Mouse (Mus musculus) forebrain, embryonic 10.5 days (tissue): ENCODE measurements at regions not wholly inside any gene's neighbourhood (a gene's known extent, or its start where the extent isn't known, plus 50 kb on each side); places are given as distances from the start of the nearest gene placed in this dataset.

Experiments used
- DNase-seq: peaks from one replicate; pipeline ENCODE4 v3.0.0-alpha.2; 2017; ENCODE audit warnings: low spot score; ENCODE audit errors: extremely low spot score
- H3K27ac ChIP-seq: fragments of 300-500 bp; sonication (generic); 2 replicates; pipeline ENCODE4 v1.5.1; 2016; ENCODE audit warnings: mild to moderate bottlenecking
- H3K27me3 ChIP-seq: fragments of 300-500 bp; sonication (generic); 2 replicates; pipeline ENCODE4 v1.6.1; 2016; ENCODE audit warnings: mild to moderate bottlenecking; ENCODE audit not compliant: poor library complexity, severe bottlenecking
- H3K36me3 ChIP-seq: fragments of 300-500 bp; sonication (generic); replicated peaks from 2 replicates; pipeline ENCODE4 v1.6.1; 2016; ENCODE audit warnings: mild to moderate bottlenecking, moderate library complexity
- H3K4me1 ChIP-seq: fragments of 300-500 bp; sonication (generic); 2 replicates; pipeline ENCODE4 v1.6.1; 2016
- H3K4me3 ChIP-seq: fragments of 300-500 bp; sonication (generic); 2 replicates; pipeline ENCODE4 v1.5.1; 2016; ENCODE audit warnings: mild to moderate bottlenecking, moderate library complexity
- H3K9me3 ChIP-seq: fragments of 300-500 bp; sonication (generic); 2 replicates; pipeline ENCODE4 v1.6.1; 2016; ENCODE audit warnings: mild to moderate bottlenecking, moderate library complexity
- WGBS: fragments of 180-500 bp; shearing (Covaris S2); methylation state at CpG from one replicate; pipeline ENCODE4 v1.1.7; 2016; 5-methylcytosine and 5-hydroxymethylcytosine counted together

DNA sequence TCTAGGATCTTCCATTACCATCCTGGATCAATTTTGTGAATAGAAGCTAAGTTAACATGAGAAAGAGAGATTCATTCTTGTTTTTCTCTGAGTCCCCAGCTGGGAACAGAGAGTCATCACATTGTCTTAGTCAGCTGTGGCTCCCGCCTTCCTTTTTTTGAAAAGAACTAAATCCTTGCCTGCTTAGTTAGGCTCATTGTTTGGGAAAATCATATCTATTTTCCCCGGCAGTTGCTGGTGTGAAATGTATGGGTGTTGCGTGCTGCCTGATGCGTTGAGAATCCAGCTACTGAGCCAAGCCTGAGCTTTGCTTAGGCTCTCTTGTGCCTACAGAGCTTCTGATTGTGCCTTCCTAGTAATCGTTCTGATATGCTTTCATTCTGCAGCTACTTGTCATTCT, 66.3 kb downstream of the Fam50b start:
- WGBS, result 73% methylated on average over 5 of the region's 5 CpGs
- no peaks in the 10 kb centered on the region for H3K27me3 ChIP-seq
- no peak overlapping the region for H3K27ac ChIP-seq

GRCm38 (mm10) chr13:34806532-34807092, 68.5 kb upstream of the Prpf4b start:
- H3K4me1 ChIP-seq, result 0 out of 2 replicates have a peak, but pooled peaks cover 7% of the 10 kb centered on the region
- DNase-seq, result no peak
- WGBS, result 66% methylated on average over 9 of the region's 9 CpGs
- H3K4me3 ChIP-seq, result no peak overlapping the region
- no peaks in the 10 kb centered on the region for H3K36me3 ChIP-seq
- H3K27me3 ChIP-seq, result no peaks in the 10 kb centered on the region
- H3K27ac ChIP-seq, result 0 out of 2 replicates have a peak overlapping the region, but pooled peaks have one; percentile 32
- H3K9me3 ChIP-seq, result no peaks in the 10 kb centered on the region

More for the DNA sequence above, 66.3 kb downstream of the Fam50b start:
- DNase-seq, result no peak
- no peaks in the 10 kb centered on the region for H3K36me3 ChIP-seq
- no peak overlapping the region for H3K4me3 ChIP-seq
- no peaks in the 10 kb centered on the region for H3K4me1 ChIP-seq
- H3K9me3 ChIP-seq, result no peaks in the 10 kb centered on the region

GRCm38 (mm10) chr13:34809536-34809935, 65.6 kb upstream of the Prpf4b start:
- Histone ChIP-seq H3K27me3 (no peaks in the 10 kb centered on the region), H3K27ac (no peak overlapping the region), H3K4me3 (no peak overlapping the region), H3K36me3 (no peaks in the 10 kb centered on the region; the same call in 1 of the 2 replicates), H3K9me3 (peaks cover 16% of the 10 kb centered on the region), H3K4me1 (peaks cover 16% of the 10 kb centered on the region)
- DNase-seq, result no peak
- WGBS, result 82% methylated on average over 1 of the region's 1 CpGs

GRCm38 (mm10) chr13:34814161-34815056, 60.7 kb upstream of the Prpf4b start:
- Histone ChIP-seq H3K27ac (peak overlapping the region; percentile 86), H3K9me3 (peaks cover 16% of the 10 kb centered on the region), H3K27me3 (no peaks in the 10 kb centered on the region), H3K4me1 (peaks cover 29% of the 10 kb centered on the region), H3K36me3 (no peaks in the 10 kb centered on the region; the same call in 1 of the 2 replicates), H3K4me3 (peak overlapping the region; percentile 27)
- DNase-seq, result peak; percentile 78
- WGBS, result 15% methylated on average over 18 of the region's 18 CpGs

DNA sequence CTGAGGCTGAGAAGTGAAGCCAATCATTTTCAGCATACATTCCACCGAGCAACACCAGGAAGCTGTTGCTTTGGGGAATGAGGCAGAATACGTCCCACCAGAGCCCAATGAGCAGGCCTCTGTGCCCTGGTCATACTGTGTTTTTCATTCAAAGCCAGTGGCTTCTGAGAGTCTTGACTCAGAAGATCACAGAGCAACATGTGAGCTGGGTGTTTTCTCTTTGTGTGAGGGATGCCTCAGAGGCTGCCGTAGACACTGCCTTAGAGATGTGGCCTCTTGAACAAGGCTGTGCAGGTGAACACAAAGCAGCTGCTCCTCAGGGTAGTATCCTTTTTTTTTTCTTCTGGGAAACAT, 60.1 kb upstream of the Prpf4b start:
- H3K27me3 ChIP-seq, result no peaks in the 10 kb centered on the region
- H3K9me3 ChIP-seq, result peaks cover 16% of the 10 kb centered on the region
- peak overlapping the region; percentile 27; the same call in 1 of the 2 replicates for H3K4me3 ChIP-seq
- H3K36me3 ChIP-seq, result no peaks in the 10 kb centered on the region; the same call in 1 of the 2 replicates
- DNase-seq, result peak; percentile 27
- H3K27ac ChIP-seq, result peak overlapping the region; percentile 86
- WGBS, result 22% methylated on average over 3 of the region's 3 CpGs
- peaks cover 29% of the 10 kb centered on the region for H3K4me1 ChIP-seq

DNA sequence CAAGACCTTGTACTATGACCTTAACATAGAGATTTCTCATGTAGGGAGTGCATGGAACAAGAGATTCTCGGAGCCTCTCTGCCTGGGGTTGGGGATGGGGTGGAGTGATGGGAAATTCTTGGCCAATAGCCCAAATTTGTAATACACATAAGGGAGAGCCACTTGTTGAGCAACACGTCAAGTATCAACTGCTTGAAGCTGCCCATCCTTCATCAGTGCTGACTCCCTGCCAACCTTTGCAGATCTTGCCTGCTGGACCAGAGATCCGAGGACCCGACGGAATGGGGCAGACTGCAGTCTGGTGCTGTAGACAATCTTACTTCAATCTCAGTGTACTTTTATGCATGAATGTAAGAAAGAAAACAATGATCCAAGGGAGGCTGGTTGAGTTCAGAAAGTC, 56.9 kb upstream of the Prpf4b start:
- no peak for DNase-seq
- no peaks in the 10 kb centered on the region for H3K36me3 ChIP-seq
- H3K4me1 ChIP-seq, result peaks cover 29% of the 10 kb centered on the region
- WGBS, result 93% methylated on average over 5 of the region's 5 CpGs
- no peaks in the 10 kb centered on the region for H3K27me3 ChIP-seq
- H3K9me3 ChIP-seq, result peaks cover 1% of the 10 kb centered on the region
- H3K27ac ChIP-seq, result no peak overlapping the region
- no peak overlapping the region for H3K4me3 ChIP-seq

GRCm38 (mm10) chr13:34820423-34820822, 54.7 kb upstream of the Prpf4b start:
- H3K9me3 ChIP-seq, result no peaks in the 10 kb centered on the region
- no peak for DNase-seq
- no peak overlapping the region for H3K27ac ChIP-seq
- peaks cover 11% of the 10 kb centered on the region for H3K4me1 ChIP-seq
- H3K36me3 ChIP-seq, result no peaks in the 10 kb centered on the region
- H3K4me3 ChIP-seq, result no peak overlapping the region
- 82% methylated on average over 4 of the region's 4 CpGs for WGBS
- no peaks in the 10 kb centered on the region for H3K27me3 ChIP-seq

- WGBS, result 91% methylated on average over 3 of the region's 3 CpGs
- H3K27me3 ChIP-seq, result no peaks in the 10 kb centered on the region
- DNase-seq, result no peak
These were observed 53.2 kb upstream of the Prpf4b start for GRCm38 (mm10) chr13:34821946-34822345.

DNA sequence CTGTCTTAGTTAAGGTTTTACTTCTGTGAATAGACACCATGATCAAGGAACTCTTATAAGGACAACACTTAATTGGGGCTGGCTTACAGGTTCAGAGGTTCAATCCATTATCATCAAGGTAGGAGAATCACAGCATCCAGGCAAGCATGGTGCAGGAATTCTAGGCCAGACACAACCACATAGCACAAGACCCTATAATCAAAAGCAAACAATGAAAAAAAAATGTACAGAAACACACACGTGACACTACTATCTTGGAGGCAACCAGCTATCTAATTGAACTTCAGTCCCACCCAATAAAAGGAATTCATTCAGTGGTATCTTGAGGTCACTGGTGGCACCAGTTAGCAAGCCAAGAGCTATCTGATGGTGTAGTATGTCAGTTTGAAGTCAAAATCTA, 50.9 kb upstream of the Prpf4b start:
- Histone ChIP-seq H3K4me3 (no peak overlapping the region), H3K36me3 (no peaks in the 10 kb centered on the region), H3K27ac (no peak overlapping the region), H3K9me3 (no peaks in the 10 kb centered on the region), H3K27me3 (no peaks in the 10 kb centered on the region), H3K4me1 (peaks cover 26% of the 10 kb centered on the region)
- DNase-seq, result no peak
- 87% methylated on average over 1 of the region's 1 CpGs for WGBS

More at GRCm38 (mm10) chr13:34821946-34822345, 53.2 kb upstream of the Prpf4b start:
- peaks cover 4% of the 10 kb centered on the region for H3K4me1 ChIP-seq
- H3K27ac ChIP-seq, result no peak overlapping the region
- H3K36me3 ChIP-seq, result no peaks in the 10 kb centered on the region
- no peak overlapping the region for H3K4me3 ChIP-seq
- H3K9me3 ChIP-seq, result no peaks in the 10 kb centered on the region
